Mouse (Mus musculus): ENCODE results near the gene Arid5b.

Arid5b gene

GRCm38 (mm10) chr10:68166695-68167086 lies 111.8 kb downstream of the Arid5b start:
- DNase-seq (ENCODE audit: low read depth in 1 of 2, low spot score in 2 of 2), result no peak

GRCm38 (mm10) chr10:68165709-68166694 lies 112.5 kb downstream of the Arid5b start:
- DNase-seq (ENCODE audit: low read depth in 1 of 2, low spot score in 2 of 2), result no peak

GRCm38 (mm10) chr10:68164723-68165706 lies 113.5 kb downstream of the Arid5b start:
- DNase-seq (ENCODE audit: low read depth in 1 of 2, low spot score in 2 of 2), result no peak

- no peak for DNase-seq (ENCODE audit: low read depth in 1 of 2, low spot score in 2 of 2)
These were observed 114.4 kb downstream of the Arid5b start for GRCm38 (mm10) chr10:68164137-68164536.

GRCm38 (mm10) chr10:68159759-68160158 lies 118.8 kb downstream of the Arid5b start:
- no peak for DNase-seq (ENCODE audit: low read depth in 1 of 2, low spot score in 2 of 2)

GRCm38 (mm10) chr10:68158555-68158954 lies 120.0 kb downstream of the Arid5b start:
- DNase-seq (ENCODE audit: low read depth in 1 of 2, low spot score in 2 of 2), result no peak

- no peak for DNase-seq (ENCODE audit: low read depth in 1 of 2, low spot score in 2 of 2)
These were observed 121.0 kb downstream of the Arid5b start for GRCm38 (mm10) chr10:68157511-68157910.

GRCm38 (mm10) chr10:68156646-68157245 lies 121.8 kb downstream of the Arid5b start:
- no peak for DNase-seq (ENCODE audit: low read depth in 1 of 2, low spot score in 2 of 2)

- DNase-seq (ENCODE audit: low read depth in 1 of 2, low spot score in 2 of 2), result no peak
These were observed 122.4 kb downstream of the Arid5b start for GRCm38 (mm10) chr10:68156159-68156558.

- DNase-seq (ENCODE audit: low read depth in 1 of 2, low spot score in 2 of 2), result no peak
These were observed 123.0 kb downstream of the Arid5b start for GRCm38 (mm10) chr10:68155431-68156119.

GRCm38 (mm10) chr10:68154046-68154765 lies 124.3 kb downstream of the Arid5b start:
- no peak for DNase-seq (ENCODE audit: low read depth in 1 of 2, low spot score in 2 of 2)

- no peak for DNase-seq (ENCODE audit: low read depth in 1 of 2, low spot score in 2 of 2)
These were observed 125.0 kb downstream of the Arid5b start for GRCm38 (mm10) chr10:68153344-68154045.

GRCm38 (mm10) chr10:68148495-68148894 lies 130.0 kb downstream of the Arid5b start:
- no peak for DNase-seq (ENCODE audit: low read depth in 1 of 2, low spot score in 2 of 2)

GRCm38 (mm10) chr10:68147730-68148129 lies 130.8 kb downstream of the Arid5b start:
- no peak for DNase-seq (ENCODE audit: low read depth in 1 of 2, low spot score in 2 of 2)

GRCm38 (mm10) chr10:68146842-68147241 lies 131.7 kb downstream of the Arid5b start:
- peak in 1 of 2 experiments; percentile 21 for DNase-seq (ENCODE audit: low read depth in 1 of 2, low spot score in 2 of 2)

- no peak for DNase-seq (ENCODE audit: low read depth in 1 of 2, low spot score in 2 of 2)
These were observed 133.1 kb downstream of the Arid5b start for GRCm38 (mm10) chr10:68145286-68145950.

GRCm38 (mm10) chr10:68142501-68142900 lies 136.0 kb downstream of the Arid5b start:
- no peak for DNase-seq (ENCODE audit: low read depth in 1 of 2, low spot score in 2 of 2)

- no peak for DNase-seq (ENCODE audit: low read depth in 1 of 2, low spot score in 2 of 2)
These were observed 137.0 kb downstream of the Arid5b start for GRCm38 (mm10) chr10:68141567-68141966.

- DNase-seq (ENCODE audit: low read depth in 1 of 2, low spot score in 2 of 2), result no peak
These were observed 137.7 kb downstream of the Arid5b start for GRCm38 (mm10) chr10:68140871-68141270.
